Mouse (Mus musculus): ENCODE data around the gene Olfr1199. TPM values are rescaled to one million over a fixed set of nuclear protein-coding genes. Genes with fewer than 3 reads are reported as not detected.

Gene Olfr1199
- polyA plus RNA-seq (2012), result not detected in 2 replicates

GRCm38 (mm10) chr2:88760369-88760768, at the start of gene Olfr1199:
TSS of gene Olfr1199 (minus strand) at chr2:88760469.
- Histone ChIP-seq H3K27me3 (ENCODE audit: control insufficient read depth) (no peaks in the 10 kb centered on the region), H3K4me3 (replicated peaks) (no peak within 1 kb of the TSS), H3K9me3 (ENCODE audit: control insufficient read depth, low read length) (peaks cover 5% of the 10 kb centered on the region), H3K36me3 (ENCODE audit: control insufficient read depth) (no peaks in the 10 kb centered on the region), H3K4me1 (ENCODE audit: control insufficient read depth) (no peaks in the 10 kb centered on the region)
- TF ChIP-seq GATA1 (IDR thresholded peaks at IDR 0.05; ENCODE audit: low read length) (no peak), TAL1 (IDR thresholded peaks at IDR 0.05; ENCODE audit: low read length) (no peak)

GRCm38 (mm10) chr2:88792736-88793135, 32.5 kb upstream of the Olfr1199 start, which contains the start of gene Olfr1201:
TSS of gene Olfr1201 (plus strand) at chr2:88793036.
- no peak for TF ChIP-seq GATA1 (IDR thresholded peaks at IDR 0.05; ENCODE audit: low read length)
- TF ChIP-seq TAL1 (IDR thresholded peaks at IDR 0.05; ENCODE audit: low read length), result no peak
- Histone ChIP-seq H3K27me3 (ENCODE audit: control insufficient read depth) (no peaks in the 10 kb centered on the region), H3K36me3 (ENCODE audit: control insufficient read depth) (no peaks in the 10 kb centered on the region), H3K4me1 (ENCODE audit: control insufficient read depth) (no peaks in the 10 kb centered on the region), H3K9me3 (ENCODE audit: control insufficient read depth, low read length) (no peaks in the 10 kb centered on the region; the same call in 1 of the 2 replicates), H3K4me3 (replicated peaks) (no peak within 1 kb of the TSS)

GRCm38 (mm10) chr2:88770388-88770787, 10.1 kb upstream of the Olfr1199 start, which contains the start of gene Olfr1200:
TSS of gene Olfr1200 (minus strand) at chr2:88770488.
- Histone ChIP-seq H3K9me3 (ENCODE audit: control insufficient read depth, low read length) (no peaks in the 10 kb centered on the region; the same call in 1 of the 2 replicates), H3K36me3 (ENCODE audit: control insufficient read depth) (no peaks in the 10 kb centered on the region), H3K4me3 (replicated peaks) (no peak within 1 kb of the TSS), H3K4me1 (ENCODE audit: control insufficient read depth) (no peaks in the 10 kb centered on the region), H3K27me3 (ENCODE audit: control insufficient read depth) (no peaks in the 10 kb centered on the region)
- TF ChIP-seq GATA1 (IDR thresholded peaks at IDR 0.05; ENCODE audit: low read length), result no peak
- TF ChIP-seq TAL1 (IDR thresholded peaks at IDR 0.05; ENCODE audit: low read length), result no peak

GRCm38 (mm10) chr2:88751270-88751669, 9.0 kb downstream of the Olfr1199 start, which contains the start of gene Olfr1198:
TSS of gene Olfr1198 (minus strand) at chr2:88751370.
- H3K4me1 ChIP-seq (ENCODE audit: control insufficient read depth), result no peaks in the 10 kb centered on the region
- TF ChIP-seq GATA1 (IDR thresholded peaks at IDR 0.05; ENCODE audit: low read length) (no peak), TAL1 (IDR thresholded peaks at IDR 0.05; ENCODE audit: low read length) (no peak)
- no peaks in the 10 kb centered on the region for H3K36me3 ChIP-seq (ENCODE audit: control insufficient read depth)
- no peaks in the 10 kb centered on the region for H3K9me3 ChIP-seq (ENCODE audit: control insufficient read depth, low read length)
- H3K4me3 ChIP-seq (replicated peaks), result no peak within 1 kb of the TSS
- no peaks in the 10 kb centered on the region for H3K27me3 ChIP-seq (ENCODE audit: control insufficient read depth)

- Histone ChIP-seq H3K9me3 (ENCODE audit: control insufficient read depth, low read length) (no peaks in the 10 kb centered on the region; the same call in 1 of the 2 replicates), H3K4me1 (ENCODE audit: control insufficient read depth) (no peaks in the 10 kb centered on the region), H3K36me3 (ENCODE audit: control insufficient read depth) (no peaks in the 10 kb centered on the region), H3K27me3 (ENCODE audit: control insufficient read depth) (no peaks in the 10 kb centered on the region), H3K4me3 (replicated peaks) (no peak overlapping the region)
- no peak for TF ChIP-seq GATA1 (IDR thresholded peaks at IDR 0.05; ENCODE audit: low read length)
- no peak for TF ChIP-seq TAL1 (IDR thresholded peaks at IDR 0.05; ENCODE audit: low read length)
Measured at GRCm38 (mm10) chr2:88743379-88743778, 16.9 kb downstream of the Olfr1199 start.

GRCm38 (mm10) chr2:88732266-88732665, 28.0 kb downstream of the Olfr1199 start, which contains the start of gene Olfr1197:
TSS of gene Olfr1197 (minus strand) at chr2:88732366.
- H3K4me3 ChIP-seq (replicated peaks), result no peak within 1 kb of the TSS
- no peaks in the 10 kb centered on the region for H3K9me3 ChIP-seq (ENCODE audit: control insufficient read depth, low read length)
- TF ChIP-seq TAL1 (IDR thresholded peaks at IDR 0.05; ENCODE audit: low read length) (no peak), GATA1 (IDR thresholded peaks at IDR 0.05; ENCODE audit: low read length) (no peak)
- no peaks in the 10 kb centered on the region for H3K36me3 ChIP-seq (ENCODE audit: control insufficient read depth)
- no peaks in the 10 kb centered on the region for H3K27me3 ChIP-seq (ENCODE audit: control insufficient read depth)
- no peaks in the 10 kb centered on the region for H3K4me1 ChIP-seq (ENCODE audit: control insufficient read depth)

GRCm38 (mm10) chr2:88704497-88704896, 55.8 kb downstream of the Olfr1199 start, which contains the start of gene Olfr1196:
TSS of gene Olfr1196 (minus strand) at chr2:88704597.
- Histone ChIP-seq H3K4me1 (ENCODE audit: control insufficient read depth) (no peaks in the 10 kb centered on the region), H3K4me3 (replicated peaks) (no peak within 1 kb of the TSS), H3K27me3 (ENCODE audit: control insufficient read depth) (no peaks in the 10 kb centered on the region), H3K36me3 (ENCODE audit: control insufficient read depth) (no peaks in the 10 kb centered on the region), H3K9me3 (ENCODE audit: control insufficient read depth, low read length) (no peaks in the 10 kb centered on the region)
- no peak for TF ChIP-seq TAL1 (IDR thresholded peaks at IDR 0.05; ENCODE audit: low read length)
- no peak for TF ChIP-seq GATA1 (IDR thresholded peaks at IDR 0.05; ENCODE audit: low read length)

Other genes with a start within 250 kb of the Olfr1199 start
- gene Olfr1186, start 241.9 kb downstream of the Olfr1199 start, polyA plus RNA-seq (2012), result not detected in 2 replicates
- not detected in 2 replicates for gene Olfr1188, start 203.5 kb downstream of the Olfr1199 start, polyA plus RNA-seq (2012)
- not detected in 2 replicates for gene Olfr1189, start 174.0 kb downstream of the Olfr1199 start, polyA plus RNA-seq (2012)
- gene Olfr1191-ps1, start 119.9 kb downstream of the Olfr1199 start, polyA plus RNA-seq (2012), result 0.01 TPM in 1 of 2 replicates, not detected in the other
- gene Olfr1192-ps1, start 112.0 kb downstream of the Olfr1199 start, polyA plus RNA-seq (2012), result not detected in 2 replicates
- not detected in 2 replicates for gene Olfr1193, start 84.8 kb downstream of the Olfr1199 start, polyA plus RNA-seq (2012)
- not detected in 2 replicates for gene Olfr1195, start 71.3 kb downstream of the Olfr1199 start, polyA plus RNA-seq (2012)
- gene Olfr1196, start 55.9 kb downstream of the Olfr1199 start, polyA plus RNA-seq (2012), result not detected in 2 replicates
- not detected in 2 replicates for gene Olfr1197, start 28.1 kb downstream of the Olfr1199 start, polyA plus RNA-seq (2012)
- not detected in 2 replicates for gene Olfr1198, start 9.1 kb downstream of the Olfr1199 start, polyA plus RNA-seq (2012)
- gene Olfr1200, start 10.0 kb upstream of the Olfr1199 start, polyA plus RNA-seq (2012), result not detected in 2 replicates
- gene Olfr1201, start 32.6 kb upstream of the Olfr1199 start, polyA plus RNA-seq (2012), result not detected in 2 replicates
- not detected in 2 replicates for gene Olfr1202, start 54.0 kb upstream of the Olfr1199 start, polyA plus RNA-seq (2012)
- gene Olfr1205, start 69.3 kb upstream of the Olfr1199 start, polyA plus RNA-seq (2012), result not detected in 2 replicates
- not detected in 2 replicates for gene Olfr1204, start 88.8 kb upstream of the Olfr1199 start, polyA plus RNA-seq (2012)
- gene Olfr1206, start 102.8 kb upstream of the Olfr1199 start, polyA plus RNA-seq (2012), result not detected in 2 replicates
- gene Olfr1208, start 141.8 kb upstream of the Olfr1199 start, polyA plus RNA-seq (2012), result not detected in 2 replicates
- gene Olfr1209, start 154.7 kb upstream of the Olfr1199 start, polyA plus RNA-seq (2012), result not detected in 2 replicates
- gene Olfr1211, start 177.6 kb upstream of the Olfr1199 start, polyA plus RNA-seq (2012), result not detected in 2 replicates
- not detected in 2 replicates for gene Olfr1212, start 193.5 kb upstream of the Olfr1199 start, polyA plus RNA-seq (2012)
- not detected in 2 replicates for gene Gm13762, start 219.8 kb upstream of the Olfr1199 start, polyA plus RNA-seq (2012)
- gene Olfr1214, start 232.2 kb upstream of the Olfr1199 start, polyA plus RNA-seq (2012), result not detected in 2 replicates
- gene Olfr1215, start 246.5 kb upstream of the Olfr1199 start, polyA plus RNA-seq (2012), result not detected in 2 replicates